Mouse (Mus musculus): ENCODE measurements around the gene Psen1. TPM values are rescaled to one million over a fixed set of nuclear protein-coding genes. Genes with fewer than 3 reads are reported as not detected.

The Psen1 gene
- polyA plus RNA-seq, 1 experiment from 2014 or later, result 76.3 TPM

DNA sequence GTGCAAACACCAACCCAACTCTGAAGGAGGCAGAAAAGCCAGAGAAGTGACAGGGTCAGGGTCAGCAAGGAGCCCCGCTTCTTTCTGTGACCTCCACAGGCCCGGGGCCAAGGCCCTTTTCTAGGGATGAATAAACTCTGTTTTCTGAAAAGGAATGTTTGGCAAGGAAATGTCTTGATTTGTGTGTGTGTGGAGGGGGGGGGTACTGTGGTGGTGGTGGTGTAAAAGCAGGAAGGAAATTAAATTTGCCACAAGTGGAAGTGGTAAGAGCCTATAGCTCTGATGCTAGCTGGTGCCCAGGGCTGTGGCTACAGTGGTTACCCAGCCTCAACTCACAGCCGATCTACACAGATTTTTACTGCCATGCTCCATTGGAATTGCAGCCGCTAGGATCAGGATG is 74.8 kb downstream of the Psen1 start:
- no peak for DNase-seq (ENCODE audit: low spot score)

DNA sequence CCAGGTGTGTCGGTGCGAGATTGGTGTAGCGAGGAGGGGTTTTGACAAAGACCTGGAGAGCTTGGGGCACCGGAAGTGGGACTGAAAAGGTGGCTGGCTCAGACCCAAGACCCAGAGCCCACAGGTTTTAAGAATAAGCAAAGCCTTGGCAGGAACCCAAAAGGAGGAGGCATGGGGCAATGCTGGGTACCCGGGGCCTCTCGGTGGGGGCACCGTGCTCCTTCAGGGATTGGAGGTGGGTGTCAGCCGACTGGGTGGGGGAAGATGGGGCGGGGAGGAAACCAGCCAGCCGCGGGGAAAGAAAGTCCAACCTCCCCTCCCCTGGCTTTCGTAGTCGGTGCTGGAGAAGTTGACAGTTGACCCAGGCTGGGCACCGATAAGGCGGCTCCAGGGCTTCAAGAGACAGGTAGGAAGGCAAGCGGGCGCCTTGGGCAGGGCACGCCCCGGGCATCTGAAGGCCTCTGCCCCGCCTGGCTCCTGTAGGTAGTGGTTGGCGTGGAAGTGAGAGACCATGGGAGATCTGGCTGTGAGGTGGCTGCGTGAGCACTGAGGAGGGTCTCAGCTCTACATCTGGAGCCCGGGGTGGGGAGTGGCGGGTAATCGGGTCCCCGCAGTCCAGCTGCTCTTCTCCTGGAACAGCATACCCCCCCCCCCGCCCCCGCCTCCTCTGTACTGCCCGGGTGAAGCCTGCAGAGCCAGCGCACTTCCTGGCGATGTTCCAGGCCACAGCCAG is 75.5 kb downstream of the Psen1 start, which contains the start of gene Papln:
TSS of gene Papln (plus strand) at position 324 of the 733 bp plus-strand sequence.
- Histone ChIP-seq H3K4me1 (replicated peaks; ENCODE audit: control insufficient read depth, insufficient read depth, low read length) (peaks cover 9% of the 10 kb centered on the region; the same call in 1 of the 2 replicates), H3K9me3 (ENCODE audit: control insufficient read depth, low read length) (no peaks in the 10 kb centered on the region), H3K27me3 (ENCODE audit: control insufficient read depth, insufficient read depth, low read length) (no peaks in the 10 kb centered on the region), H3K4me2 (replicated peaks; ENCODE audit: low read depth, low read length) (peak within 1 kb of the TSS; percentile 40), H3K4me3 (ENCODE audit: low read depth, low read length) (peak within 1 kb of the TSS; percentile 13), H3K9ac (ENCODE audit: low read depth, low read length) (0 out of 2 replicates have a peak within 1 kb of the TSS, but pooled peaks have one; percentile 11), H3K27ac (ENCODE audit: low read depth, low read length) (no peak within 1 kb of the TSS), H3K36me3 (ENCODE audit: control insufficient read depth, insufficient read depth, low read length) (no peaks in the 10 kb centered on the region)
- 16% methylated on average over 27 of the region's 31 CpGs for WGBS
- no peak for ATAC-seq (ENCODE audit: low FRiP score)
- no peak for DNase-seq (ENCODE audit: low spot score)

More for the DNA sequence above, 74.8 kb downstream of the Psen1 start:
- Histone ChIP-seq H3K27ac (ENCODE audit: low read depth, low read length) (no peak overlapping the region), H3K9ac (ENCODE audit: low read depth, low read length) (no peak overlapping the region), H3K4me3 (ENCODE audit: low read depth, low read length) (no peak overlapping the region), H3K36me3 (ENCODE audit: control insufficient read depth, insufficient read depth, low read length) (no peaks in the 10 kb centered on the region), H3K9me3 (ENCODE audit: control insufficient read depth, low read length) (no peaks in the 10 kb centered on the region), H3K27me3 (ENCODE audit: control insufficient read depth, insufficient read depth, low read length) (no peaks in the 10 kb centered on the region), H3K4me1 (replicated peaks; ENCODE audit: control insufficient read depth, insufficient read depth, low read length) (peaks cover 8% of the 10 kb centered on the region; the same call in 1 of the 2 replicates), H3K4me2 (replicated peaks; ENCODE audit: low read depth, low read length) (no peak overlapping the region)
- no peak for ATAC-seq (ENCODE audit: low FRiP score)
- WGBS, result 19% methylated on average over 4 of the region's 4 CpGs

DNA sequence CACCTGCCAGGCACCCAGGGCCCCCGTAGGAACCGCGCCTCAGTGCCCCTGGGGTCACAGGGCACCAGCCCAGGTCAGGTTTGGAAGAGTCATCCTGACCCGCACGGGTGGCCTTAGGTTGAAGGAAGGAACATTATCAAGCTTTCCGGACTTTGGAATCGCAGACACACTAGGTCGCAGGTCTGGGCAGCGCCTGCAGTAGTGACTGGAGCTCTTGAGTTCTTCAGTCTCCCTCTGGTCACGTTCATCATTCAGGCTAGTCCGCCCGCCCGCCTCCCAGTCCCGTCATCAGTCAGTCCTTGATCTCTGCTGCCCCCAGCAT is 76.1 kb downstream of the Psen1 start:
- Histone ChIP-seq H3K4me1 (replicated peaks; ENCODE audit: control insufficient read depth, insufficient read depth, low read length) (peaks cover 9% of the 10 kb centered on the region; the same call in 1 of the 2 replicates), H3K4me2 (replicated peaks; ENCODE audit: low read depth, low read length) (peak overlapping the region; percentile 40), H3K36me3 (ENCODE audit: control insufficient read depth, insufficient read depth, low read length) (no peaks in the 10 kb centered on the region), H3K27me3 (ENCODE audit: control insufficient read depth, insufficient read depth, low read length) (no peaks in the 10 kb centered on the region), H3K4me3 (ENCODE audit: low read depth, low read length) (peak overlapping the region; percentile 13), H3K27ac (ENCODE audit: low read depth, low read length) (no peak overlapping the region), H3K9ac (ENCODE audit: low read depth, low read length) (0 out of 2 replicates have a peak overlapping the region, but pooled peaks have one; percentile 11), H3K9me3 (ENCODE audit: control insufficient read depth, low read length) (no peaks in the 10 kb centered on the region)
- ATAC-seq (ENCODE audit: low FRiP score), result no peak
- peak; percentile 33 for DNase-seq (ENCODE audit: low spot score)
- 8% methylated on average over 14 of the region's 14 CpGs for WGBS

DNA sequence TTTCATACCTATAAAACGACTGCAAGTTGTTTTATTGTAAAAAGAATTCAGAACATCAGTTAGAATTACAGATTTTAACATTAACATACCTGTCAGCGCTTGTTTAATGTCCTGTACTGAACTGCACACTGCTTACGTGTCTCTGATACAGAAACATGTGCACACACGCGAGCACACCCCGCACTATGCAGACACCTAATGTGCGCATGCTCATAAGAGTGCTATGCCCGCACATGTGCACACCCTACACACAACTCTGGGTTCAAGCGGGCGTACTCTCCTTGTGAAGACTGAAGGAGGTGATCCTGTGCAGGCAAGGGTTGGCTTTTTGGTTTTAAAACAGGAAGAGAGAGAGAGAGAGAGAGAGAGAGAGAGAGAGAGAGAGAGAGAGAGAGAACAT is 76.6 kb downstream of the Psen1 start:
- no peak for DNase-seq (ENCODE audit: low spot score)
- Histone ChIP-seq H3K27me3 (ENCODE audit: control insufficient read depth, insufficient read depth, low read length) (no peaks in the 10 kb centered on the region), H3K9ac (ENCODE audit: low read depth, low read length) (no peak overlapping the region), H3K27ac (ENCODE audit: low read depth, low read length) (no peak overlapping the region), H3K36me3 (ENCODE audit: control insufficient read depth, insufficient read depth, low read length) (no peaks in the 10 kb centered on the region), H3K9me3 (ENCODE audit: control insufficient read depth, low read length) (no peaks in the 10 kb centered on the region), H3K4me1 (replicated peaks; ENCODE audit: control insufficient read depth, insufficient read depth, low read length) (peaks cover 9% of the 10 kb centered on the region; the same call in 1 of the 2 replicates), H3K4me3 (ENCODE audit: low read depth, low read length) (no peak overlapping the region), H3K4me2 (replicated peaks; ENCODE audit: low read depth, low read length) (no peak overlapping the region)
- WGBS, result 79% methylated on average over 10 of the region's 10 CpGs
- no peak for ATAC-seq (ENCODE audit: low FRiP score)

DNA sequence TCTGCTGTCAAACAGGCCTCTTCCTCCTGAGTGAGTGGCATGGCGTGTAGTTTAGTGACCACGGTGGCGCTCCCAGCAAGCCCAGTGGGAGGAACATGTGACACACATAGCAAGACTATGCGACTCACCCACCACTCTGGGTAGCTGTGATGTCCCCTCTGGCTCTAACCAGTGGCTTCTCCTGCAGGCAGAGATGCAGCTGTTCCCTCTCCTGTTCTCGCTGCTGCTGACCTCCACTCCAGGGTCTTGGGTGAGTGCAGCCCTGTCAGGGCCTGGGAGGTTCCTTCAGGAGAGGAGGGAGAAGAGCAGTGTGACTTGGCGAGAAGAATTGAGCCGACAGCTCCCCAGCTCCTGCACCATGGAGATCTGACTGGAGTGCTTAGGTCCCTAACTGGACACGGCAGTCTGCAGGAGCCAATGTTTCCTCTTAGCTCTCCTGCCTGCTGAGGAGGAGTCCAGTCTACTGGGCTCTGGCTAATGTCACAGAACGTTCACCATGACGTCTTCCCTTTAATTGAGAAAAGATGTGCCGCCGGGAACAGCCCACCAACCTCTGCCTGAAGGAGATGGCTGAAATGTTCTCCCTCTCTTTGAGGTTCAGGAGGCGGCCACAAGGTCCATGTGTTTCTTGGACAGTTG is 78.1 kb downstream of the Psen1 start:
- Histone ChIP-seq H3K4me3 (ENCODE audit: low read depth, low read length) (no peak overlapping the region), H3K27ac (ENCODE audit: low read depth, low read length) (no peak overlapping the region), H3K27me3 (ENCODE audit: control insufficient read depth, insufficient read depth, low read length) (no peaks in the 10 kb centered on the region), H3K9ac (ENCODE audit: low read depth, low read length) (no peak overlapping the region), H3K36me3 (ENCODE audit: control insufficient read depth, insufficient read depth, low read length) (no peaks in the 10 kb centered on the region), H3K4me1 (replicated peaks; ENCODE audit: control insufficient read depth, insufficient read depth, low read length) (peaks cover 16% of the 10 kb centered on the region; the same call in 1 of the 2 replicates), H3K4me2 (replicated peaks; ENCODE audit: low read depth, low read length) (no peak overlapping the region), H3K9me3 (ENCODE audit: control insufficient read depth, low read length) (no peaks in the 10 kb centered on the region)
- ATAC-seq (ENCODE audit: low FRiP score) (no peak), DNase-seq (ENCODE audit: low spot score) (no peak)
- 76% methylated on average over 13 of the region's 13 CpGs for WGBS

DNA sequence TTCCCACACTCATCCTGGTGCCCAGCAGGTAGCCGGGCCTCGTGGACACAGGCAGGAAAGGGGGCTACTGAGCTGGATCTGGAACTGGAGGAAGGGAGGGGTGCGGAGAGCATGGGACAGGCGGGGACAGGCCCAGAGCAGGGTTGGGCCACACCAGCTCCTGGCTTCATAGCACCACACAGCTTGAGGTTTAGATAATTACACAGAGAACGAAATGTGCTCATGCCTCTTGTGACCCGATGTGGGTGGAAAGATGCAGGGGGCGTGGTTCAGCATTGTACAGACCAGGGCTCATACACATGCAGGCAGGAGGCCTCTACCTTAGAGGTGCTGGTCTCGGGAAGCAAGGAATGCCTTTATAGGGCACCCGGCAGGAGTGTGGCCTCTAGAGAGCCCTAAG is 79.9 kb downstream of the Psen1 start:
- Histone ChIP-seq H3K27me3 (ENCODE audit: control insufficient read depth, insufficient read depth, low read length) (no peaks in the 10 kb centered on the region), H3K9me3 (ENCODE audit: control insufficient read depth, low read length) (no peaks in the 10 kb centered on the region), H3K9ac (ENCODE audit: low read depth, low read length) (no peak overlapping the region), H3K36me3 (ENCODE audit: control insufficient read depth, insufficient read depth, low read length) (no peaks in the 10 kb centered on the region), H3K4me2 (replicated peaks; ENCODE audit: low read depth, low read length) (no peak overlapping the region), H3K27ac (ENCODE audit: low read depth, low read length) (no peak overlapping the region), H3K4me3 (ENCODE audit: low read depth, low read length) (no peak overlapping the region), H3K4me1 (replicated peaks; ENCODE audit: control insufficient read depth, insufficient read depth, low read length) (peaks cover 16% of the 10 kb centered on the region; the same call in 1 of the 2 replicates)
- ATAC-seq (ENCODE audit: low FRiP score) (no peak), DNase-seq (ENCODE audit: low spot score) (no peak)
- 65% methylated on average over 9 of the region's 9 CpGs for WGBS

DNA sequence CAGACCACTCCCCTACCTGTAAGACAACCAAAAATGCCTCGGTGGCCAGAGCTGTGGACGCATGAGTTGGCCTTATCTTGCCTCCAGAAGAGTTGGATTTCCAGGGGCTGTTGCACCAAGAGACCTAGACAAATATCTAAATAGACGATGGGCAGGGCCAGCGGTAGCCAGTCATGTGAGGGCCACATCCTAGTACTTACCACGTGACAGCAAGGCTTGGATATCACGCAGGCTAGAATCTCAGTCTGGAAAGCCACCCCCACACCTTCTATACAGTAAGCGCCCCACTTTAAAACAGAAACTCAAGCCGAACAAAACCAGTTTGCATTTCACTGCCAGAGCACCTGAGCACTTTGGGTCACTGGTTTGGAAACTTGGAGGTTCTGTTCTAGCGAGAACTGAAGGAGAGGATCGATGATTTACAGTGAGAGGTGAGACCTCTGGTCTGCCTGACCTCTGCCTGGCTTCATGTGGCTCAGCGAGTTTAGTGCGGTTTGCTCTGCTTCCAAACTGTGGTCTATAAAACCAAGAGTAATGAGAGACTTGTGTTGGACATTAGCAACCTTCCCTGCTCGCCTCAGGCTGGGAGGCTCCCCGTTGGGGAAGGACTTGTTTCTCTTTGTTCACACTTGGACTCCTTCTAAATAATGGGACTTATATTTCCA is 80.4 kb downstream of the Psen1 start:
- Histone ChIP-seq H3K4me1 (replicated peaks; ENCODE audit: control insufficient read depth, insufficient read depth, low read length) (peaks cover 16% of the 10 kb centered on the region; the same call in 1 of the 2 replicates), H3K27me3 (ENCODE audit: control insufficient read depth, insufficient read depth, low read length) (no peaks in the 10 kb centered on the region), H3K9ac (ENCODE audit: low read depth, low read length) (no peak overlapping the region), H3K27ac (ENCODE audit: low read depth, low read length) (no peak overlapping the region), H3K4me2 (replicated peaks; ENCODE audit: low read depth, low read length) (no peak overlapping the region), H3K36me3 (ENCODE audit: control insufficient read depth, insufficient read depth, low read length) (no peaks in the 10 kb centered on the region), H3K9me3 (ENCODE audit: control insufficient read depth, low read length) (no peaks in the 10 kb centered on the region), H3K4me3 (ENCODE audit: low read depth, low read length) (no peak overlapping the region)
- WGBS, result 84% methylated on average over 14 of the region's 14 CpGs
- DNase-seq (ENCODE audit: low spot score) (no peak), ATAC-seq (ENCODE audit: low FRiP score) (no peak)

DNA sequence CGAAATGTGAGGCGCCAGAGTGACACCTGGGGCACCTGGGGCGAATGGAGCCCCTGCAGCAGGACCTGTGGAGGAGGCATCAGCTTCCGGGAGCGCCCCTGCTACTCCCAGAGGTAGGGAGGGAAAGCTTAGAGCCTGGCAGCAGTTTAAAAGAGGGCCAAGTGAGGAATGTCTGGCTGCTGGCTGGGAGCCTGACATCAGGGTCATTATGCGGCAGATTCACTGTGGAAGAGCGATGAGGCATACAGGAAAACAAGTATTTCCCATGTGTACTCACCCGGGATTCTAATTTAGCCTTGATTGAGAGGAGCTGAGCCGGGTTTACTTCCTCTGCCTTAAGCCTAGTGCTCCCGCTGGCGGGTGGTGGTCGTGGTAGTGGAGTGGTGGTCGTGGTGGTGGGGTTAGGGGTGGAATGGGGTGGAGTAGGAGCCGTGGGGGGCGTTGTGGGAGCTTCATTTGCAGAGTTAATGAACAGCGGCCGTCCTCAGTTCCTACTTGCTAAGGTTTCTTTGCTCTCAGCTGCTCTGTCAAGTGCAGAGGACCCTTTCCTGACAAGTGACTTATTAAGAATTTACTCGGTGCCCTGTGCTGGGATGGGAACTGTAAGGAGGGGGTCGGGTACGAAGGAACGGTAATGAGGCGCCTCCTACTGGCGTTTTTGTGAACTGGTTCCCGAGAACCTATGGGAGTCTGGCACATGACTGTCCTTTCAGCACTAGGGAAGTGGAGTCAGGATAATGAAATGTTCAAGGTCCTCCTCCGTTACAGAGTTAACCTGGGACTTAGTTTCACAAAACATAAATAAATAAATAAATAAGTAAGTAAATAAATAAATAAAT is 82.7 kb downstream of the Psen1 start:
- no peak overlapping the region for H3K4me3 ChIP-seq (ENCODE audit: low read depth, low read length)
- H3K9me3 ChIP-seq (ENCODE audit: control insufficient read depth, low read length), result no peaks in the 10 kb centered on the region
- 7% methylated on average over 25 of the region's 25 CpGs for WGBS
- peak; percentile 89 for DNase-seq (ENCODE audit: low spot score)
- no peaks in the 10 kb centered on the region for H3K27me3 ChIP-seq (ENCODE audit: control insufficient read depth, insufficient read depth, low read length)
- peaks cover 9% of the 10 kb centered on the region; the same call in 1 of the 2 replicates for H3K4me1 ChIP-seq (replicated peaks; ENCODE audit: control insufficient read depth, insufficient read depth, low read length)
- H3K36me3 ChIP-seq (ENCODE audit: control insufficient read depth, insufficient read depth, low read length), result no peaks in the 10 kb centered on the region
- no peak overlapping the region for H3K27ac ChIP-seq (ENCODE audit: low read depth, low read length)
- ATAC-seq (ENCODE audit: low FRiP score), result peak; percentile 33
- peak overlapping the region; percentile 20 for H3K4me2 ChIP-seq (replicated peaks; ENCODE audit: low read depth, low read length)
- H3K9ac ChIP-seq (ENCODE audit: low read depth, low read length), result no peak overlapping the region
